In the genomic region with DNA sequence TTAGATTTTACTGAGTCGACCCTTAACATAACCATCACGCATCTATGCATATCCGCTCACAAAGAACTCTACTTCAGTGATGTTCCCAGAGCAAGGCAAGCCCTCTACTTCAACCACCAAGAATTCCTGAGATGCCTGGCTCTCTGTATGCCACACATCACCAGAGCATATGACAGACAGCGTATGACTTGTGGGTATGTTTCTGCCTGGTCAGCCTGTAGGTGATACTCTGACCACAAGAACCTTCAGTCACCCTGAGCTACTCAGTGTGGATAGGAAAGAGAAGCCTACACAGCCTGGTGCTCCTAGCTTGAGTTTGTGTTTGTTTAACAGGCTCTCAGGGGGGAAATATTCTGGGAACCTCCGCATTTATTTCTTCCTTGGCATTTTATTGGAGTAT, we compare ENCODE assay signal across 26 mouse cellular contexts. TPM values are rescaled to one million over a fixed set of nuclear protein-coding genes. Genes with fewer than 3 reads are reported as not detected.
DNase-seq lines count a peak whose midpoint lies in the region; ATAC-seq lines count a peak whose summit lies in the region.
"Had no signal": no experiment of that assay in that cellular context is flagged by ENCODE, and none has a peak within 500 bp of the region (broad histone marks: within the 10 kb centered on the region; RNA-seq: fewer than 3 reads in every experiment).

No protein-coding gene starts in this region.

- H3K36me3 ChIP-seq in heart, embryonic 10.5 days = no peaks in the 10 kb centered on the region
- H3K36me3 ChIP-seq in heart, embryonic 15.5 days = no peaks in the 10 kb centered on the region
- H3K36me3 ChIP-seq: embryonic facial prominence, embryonic 12.5 days; embryonic facial prominence, embryonic 15.5 days; forebrain, embryonic 12.5 days; hindbrain, embryonic 12.5 days; hindbrain, embryonic 15.5 days had no signal

- no peak overlapping the region for H3K9ac ChIP-seq in heart, embryonic 15.5 days
- H3K9ac ChIP-seq: embryonic facial prominence, embryonic 12.5 days; embryonic facial prominence, embryonic 15.5 days; forebrain, embryonic 12.5 days; hindbrain, embryonic 12.5 days; hindbrain, embryonic 15.5 days had no signal

- H3K27ac ChIP-seq in heart, embryonic 10.5 days = 0 out of 2 replicates have a peak overlapping the region, but pooled peaks have one; percentile 3
- H3K27ac ChIP-seq in heart, embryonic 15.5 days = peak overlapping the region; percentile 69; the same call in 1 of the 2 replicates
- H3K27ac ChIP-seq: embryonic facial prominence, embryonic 12.5 days; embryonic facial prominence, embryonic 15.5 days; forebrain, embryonic 12.5 days; hindbrain, embryonic 12.5 days; hindbrain, embryonic 15.5 days had no signal

- no peak for ATAC-seq in heart, embryonic 15.5 days (replicated peaks; ENCODE audit: insufficient number of reproducible peaks, insufficient read depth, low FRiP score, low read depth)
- ATAC-seq: activated CD4-positive, CD25-positive, alpha-beta regulatory T cell, adult 4 months; CD4-positive, CD25-positive, alpha-beta regulatory T cell, adult 4 months; forebrain, embryonic 16.5 days; intestine, postnatal 0 days had no signal

- WGBS in heart, embryonic 10.5 days = 86% methylated on average over 5 of the region's 5 CpGs
- WGBS in heart, embryonic 15.5 days = 76% methylated on average over 5 of the region's 5 CpGs

- no peaks in the 10 kb centered on the region for H3K9me3 ChIP-seq in heart, embryonic 10.5 days
- no peaks in the 10 kb centered on the region for H3K9me3 ChIP-seq in heart, embryonic 15.5 days (replicated peaks)
- H3K9me3 ChIP-seq: embryonic facial prominence, embryonic 15.5 days; forebrain, embryonic 12.5 days; hindbrain, embryonic 12.5 days; hindbrain, embryonic 15.5 days had no signal

- H3K27me3 ChIP-seq in heart, embryonic 10.5 days (ENCODE audit: insufficient read depth, poor library complexity, severe bottlenecking) = no peaks in the 10 kb centered on the region
- H3K27me3 ChIP-seq in heart, embryonic 15.5 days = no peaks in the 10 kb centered on the region
- H3K27me3 ChIP-seq: embryonic facial prominence, embryonic 12.5 days; embryonic facial prominence, embryonic 15.5 days; hindbrain, embryonic 12.5 days; hindbrain, embryonic 15.5 days had no signal

- intact Hi-C loops in heart, postnatal 14 days (cut with DNase I) = no loop called here

- no peak overlapping the region for H3K4me2 ChIP-seq in heart, embryonic 15.5 days
- H3K4me2 ChIP-seq: embryonic facial prominence, embryonic 12.5 days; embryonic facial prominence, embryonic 15.5 days; forebrain, embryonic 12.5 days; heart, embryonic 11.5 days; hindbrain, embryonic 12.5 days; hindbrain, embryonic 15.5 days had no signal

- H3K4me1 ChIP-seq in heart, embryonic 10.5 days = peaks cover 23% of the 10 kb centered on the region; the same call in 1 of the 2 replicates
- peaks cover 19% of the 10 kb centered on the region for H3K4me1 ChIP-seq in heart, embryonic 15.5 days (replicated peaks)
- H3K4me1 ChIP-seq: embryonic facial prominence, embryonic 15.5 days; forebrain, embryonic 12.5 days; hindbrain, embryonic 12.5 days; hindbrain, embryonic 15.5 days had no signal

- no peak for DNase-seq in heart, embryonic 10.5 days (ENCODE audit: low spot score)
- DNase-seq in heart, adult 11 months = no peak
- no peak for DNase-seq in heart, postnatal 14 days
- peak; percentile 47 for DNase-seq in 3T3-L1 (ENCODE audit: low read depth, low spot score)
- DNase-seq in cerebellum, adult 9-11 months = no peak
- DNase-seq: adrenal gland, adult 8-10 months; adrenal gland, postnatal 25 days; cerebellum, adult 11-12 months; cerebellum, adult 8-10 months; cerebellum, postnatal 14 days; gastrocnemius, postnatal 10 days; gastrocnemius, postnatal 36 days; heart, postnatal 10 days; kidney, adult 2 months had no signal

- H3K4me3 ChIP-seq in heart, embryonic 10.5 days = no peak overlapping the region
- no peak overlapping the region for H3K4me3 ChIP-seq in heart, embryonic 15.5 days
- H3K4me3 ChIP-seq: embryonic facial prominence, embryonic 12.5 days; embryonic facial prominence, embryonic 15.5 days; forebrain, embryonic 12.5 days; hindbrain, embryonic 12.5 days; hindbrain, embryonic 15.5 days had no signal

RNA-seq across cellular contexts. Expression of a gene that starts 36.2 kb away (rescaled TPM):
- 7.7 and 8.8 TPM in 2 replicates for polyA plus RNA-seq in heart, embryonic 10.5 days (2016; fragmentation: Nextera tagmentation; extraction: Ambion mirVana)
- polyA plus RNA-seq in heart, embryonic 15.5 days (2015; fragmentation: Nextera tagmentation; extraction: Ambion mirVana) = 5.0 and 5.4 TPM in 2 replicates
- 10 to 100 TPM; 11.2 TPM for total RNA-seq in heart, postnatal 14 days (2021)
- total RNA-seq: MEL had no signal
